Mouse (Mus musculus): ENCODE measurements around the gene Hp1bp3.

DNA sequence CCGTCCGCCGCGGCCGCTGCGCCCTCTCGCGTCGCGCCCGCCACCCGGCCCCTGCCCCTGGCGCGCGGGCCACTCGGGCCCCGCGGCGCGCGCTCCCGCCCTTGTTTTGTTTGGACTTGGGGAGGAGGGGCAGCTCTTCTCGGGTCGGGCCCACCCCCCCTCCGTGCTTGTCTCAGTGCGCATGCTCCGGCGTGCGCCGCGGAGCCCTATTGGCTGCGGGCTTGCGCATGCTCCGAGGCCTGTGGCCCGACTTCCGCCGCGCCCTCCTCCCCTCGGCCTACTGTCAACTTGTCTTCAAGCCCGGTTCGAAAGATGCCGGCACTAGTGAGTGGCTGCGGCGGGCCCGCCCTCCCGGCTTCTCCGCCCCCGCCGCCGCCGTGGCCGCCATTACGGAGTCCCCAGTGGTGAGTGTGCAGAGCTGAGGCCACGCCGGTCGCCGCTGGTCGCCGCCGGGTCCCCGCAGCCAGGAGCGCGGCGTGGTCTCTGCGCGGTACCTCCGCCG is 846 bp downstream of the Hp1bp3 start:
- TF ChIP-seq CTCF (IDR thresholded peaks at IDR 0.05; ENCODE audit: extremely low read depth, insufficient read depth, insufficient read length, insufficient replicate concordance) (no peak), POLR2A (IDR thresholded peaks at IDR 0.05; ENCODE audit: low read depth, low read length) (no peak)

All from spleen, adult 2 months (tissue).